Mouse (Mus musculus) lung, embryonic 16.5 days (tissue): ENCODE measurements around the gene E130308A19Rik. TPM values are rescaled to one million over a fixed set of nuclear protein-coding genes. Genes with fewer than 3 reads are reported as not detected.
A peak's percentile ranks its signal among the peaks of the same experiment; 100 is the strongest.

Source experiments
- ATAC-seq: fragments of 200-750 bp; cut with Nextera tagmentation; 2 replicates; pipeline ENCODE4 v1.8.0; 2017; ENCODE audit warnings: low read depth, mild to moderate bottlenecking, moderate library complexity
- H3K27ac ChIP-seq: fragments of 300-500 bp; sonication (generic); 2 replicates; pipeline ENCODE4 v1.5.1; 2014; ENCODE audit warnings: mild to moderate bottlenecking, control low read depth, low read length
- H3K27me3 ChIP-seq: fragments of 300-500 bp; sonication (generic); 2 replicates; pipeline ENCODE4 v1.6.1; 2014; ENCODE audit warnings: low read depth, low read length, mixed read lengths; ENCODE audit not compliant: control insufficient read depth, insufficient read depth
- H3K36me3 ChIP-seq: fragments of 300-500 bp; sonication (generic); 2 replicates; pipeline ENCODE4 v1.6.1; 2014; ENCODE audit warnings: low read length; ENCODE audit not compliant: control insufficient read depth, insufficient read depth
- H3K4me1 ChIP-seq: fragments of 300-500 bp; sonication (generic); replicated peaks from 2 replicates; pipeline ENCODE4 v1.6.1; 2014; ENCODE audit warnings: low read length, mixed read lengths; ENCODE audit not compliant: control insufficient read depth, insufficient read depth
- H3K4me2 ChIP-seq: fragments of 300-500 bp; sonication (generic); 2 replicates; pipeline ENCODE4 v1.6.1; 2014; ENCODE audit warnings: low read depth, low read length, control low read depth
- H3K4me3 ChIP-seq: fragments of 300-500 bp; sonication (generic); 2 replicates; pipeline ENCODE4 v1.5.1; 2014; ENCODE audit warnings: mild to moderate bottlenecking, low read length, control low read depth
- H3K9ac ChIP-seq: fragments of 300-500 bp; sonication (generic); 2 replicates; pipeline ENCODE4 v1.6.1; 2014; ENCODE audit warnings: low read length, control low read depth
- H3K9me3 ChIP-seq: fragments of 300-500 bp; sonication (generic); 2 replicates; pipeline ENCODE4 v1.6.1; 2016; ENCODE audit warnings: low read length; ENCODE audit not compliant: control insufficient read depth
- WGBS: fragments of 180-500 bp; shearing (Covaris S2); extraction: QIAGEN DNeasy Blood & Tissue Kit; methylation state at CpG from one replicate; pipeline ENCODE4 v1.1.7; 2014; 5-methylcytosine and 5-hydroxymethylcytosine counted together
- polyA plus RNA-seq: library from polyadenylated mRNA; unstranded; fragments of >200 nt; fragmentation: Nextera tagmentation; extraction: Ambion mirVana; gene quantifications from 2 replicates; pipeline ENCODE4 v1.2.1, GENCODE M21; 2015

E130308A19Rik gene
- polyA plus RNA-seq, 1 experiment from 2014 or later, result 21.1 TPM

GRCm38 (mm10) chr4:59686716-59687115 is 60.7 kb downstream of the E130308A19Rik start:
- no peak overlapping the region for H3K9ac ChIP-seq
- 78% methylated on average over 4 of the region's 4 CpGs for WGBS
- H3K4me2 ChIP-seq, result no peak overlapping the region
- no peak overlapping the region for H3K4me3 ChIP-seq
- ATAC-seq, result no peak
- H3K9me3 ChIP-seq, result no peaks in the 10 kb centered on the region
- no peaks in the 10 kb centered on the region for H3K36me3 ChIP-seq
- no peaks in the 10 kb centered on the region for H3K27me3 ChIP-seq
- H3K4me1 ChIP-seq, result no peaks in the 10 kb centered on the region
- H3K27ac ChIP-seq, result no peak overlapping the region

GRCm38 (mm10) chr4:59689055-59689454 is 63.0 kb downstream of the E130308A19Rik start:
- H3K27ac ChIP-seq, result no peak overlapping the region
- 75% methylated on average over 4 of the region's 4 CpGs for WGBS
- H3K9me3 ChIP-seq, result no peaks in the 10 kb centered on the region
- no peak for ATAC-seq
- no peak overlapping the region for H3K4me3 ChIP-seq
- no peak overlapping the region for H3K9ac ChIP-seq
- no peak overlapping the region for H3K4me2 ChIP-seq
- no peaks in the 10 kb centered on the region for H3K27me3 ChIP-seq
- H3K36me3 ChIP-seq, result no peaks in the 10 kb centered on the region
- no peaks in the 10 kb centered on the region for H3K4me1 ChIP-seq

- no peaks in the 10 kb centered on the region for H3K4me1 ChIP-seq
- no peaks in the 10 kb centered on the region for H3K9me3 ChIP-seq
- no peak for ATAC-seq
- WGBS, result 82% methylated on average over 4 of the region's 4 CpGs
- H3K27me3 ChIP-seq, result no peaks in the 10 kb centered on the region
- H3K27ac ChIP-seq, result no peak overlapping the region
- H3K4me2 ChIP-seq, result no peak overlapping the region
- H3K9ac ChIP-seq, result no peak overlapping the region
- H3K36me3 ChIP-seq, result no peaks in the 10 kb centered on the region
- no peak overlapping the region for H3K4me3 ChIP-seq
Measured at GRCm38 (mm10) chr4:59690145-59690544, 64.1 kb downstream of the E130308A19Rik start.

- Histone ChIP-seq H3K27me3 (no peaks in the 10 kb centered on the region), H3K9me3 (no peaks in the 10 kb centered on the region), H3K27ac (no peak overlapping the region), H3K9ac (no peak overlapping the region), H3K4me1 (peaks cover 7% of the 10 kb centered on the region; the same call in 1 of the 2 replicates), H3K36me3 (no peaks in the 10 kb centered on the region), H3K4me2 (no peak overlapping the region), H3K4me3 (no peak overlapping the region)
- WGBS, result 71% methylated on average over 3 of the region's 3 CpGs
- no peak for ATAC-seq
Measured at GRCm38 (mm10) chr4:59696846-59697245, 70.8 kb downstream of the E130308A19Rik start.

GRCm38 (mm10) chr4:59697869-59698268 is 71.9 kb downstream of the E130308A19Rik start:
- H3K27ac ChIP-seq, result no peak overlapping the region
- 62% methylated on average over 3 of the region's 3 CpGs for WGBS

GRCm38 (mm10) chr4:59699014-59699792 is 73.2 kb downstream of the E130308A19Rik start:
- Histone ChIP-seq H3K9ac (no peak overlapping the region), H3K4me1 (peaks cover 7% of the 10 kb centered on the region; the same call in 1 of the 2 replicates), H3K4me2 (no peak overlapping the region), H3K36me3 (no peaks in the 10 kb centered on the region), H3K4me3 (no peak overlapping the region), H3K27me3 (no peaks in the 10 kb centered on the region), H3K27ac (no peak overlapping the region), H3K9me3 (no peaks in the 10 kb centered on the region)
- WGBS, result 83% methylated on average over 4 of the region's 4 CpGs
- no peak for ATAC-seq

More at GRCm38 (mm10) chr4:59697869-59698268, 71.9 kb downstream of the E130308A19Rik start:
- H3K9ac ChIP-seq, result no peak overlapping the region
- H3K4me3 ChIP-seq, result no peak overlapping the region
- H3K4me1 ChIP-seq, result peaks cover 7% of the 10 kb centered on the region; the same call in 1 of the 2 replicates
- no peak overlapping the region for H3K4me2 ChIP-seq
- no peaks in the 10 kb centered on the region for H3K27me3 ChIP-seq
- no peak; the same call in 1 of the 2 replicates for ATAC-seq
- H3K9me3 ChIP-seq, result no peaks in the 10 kb centered on the region
- no peaks in the 10 kb centered on the region for H3K36me3 ChIP-seq

GRCm38 (mm10) chr4:59709321-59709720 is 83.3 kb downstream of the E130308A19Rik start:
- no peak overlapping the region for H3K9ac ChIP-seq
- no peaks in the 10 kb centered on the region for H3K36me3 ChIP-seq
- H3K27me3 ChIP-seq, result no peaks in the 10 kb centered on the region
- H3K4me3 ChIP-seq, result no peak overlapping the region
- H3K9me3 ChIP-seq, result no peaks in the 10 kb centered on the region
- no peak overlapping the region for H3K4me2 ChIP-seq
- H3K27ac ChIP-seq, result no peak overlapping the region
- no peak for ATAC-seq
- peaks cover 4% of the 10 kb centered on the region; the same call in 1 of the 2 replicates for H3K4me1 ChIP-seq
- WGBS, result 84% methylated on average over 5 of the region's 5 CpGs

GRCm38 (mm10) chr4:59710736-59711389 is 84.9 kb downstream of the E130308A19Rik start:
- Histone ChIP-seq H3K36me3 (no peaks in the 10 kb centered on the region), H3K9ac (no peak overlapping the region), H3K4me2 (no peak overlapping the region), H3K4me1 (peaks cover 4% of the 10 kb centered on the region; the same call in 1 of the 2 replicates), H3K27me3 (no peaks in the 10 kb centered on the region), H3K9me3 (no peaks in the 10 kb centered on the region), H3K27ac (no peak overlapping the region), H3K4me3 (no peak overlapping the region)
- 42% methylated on average over 8 of the region's 8 CpGs for WGBS
- ATAC-seq, result peak; percentile 26; the same call in 1 of the 2 replicates

GRCm38 (mm10) chr4:59712451-59712850 is 86.4 kb downstream of the E130308A19Rik start:
- H3K4me3 ChIP-seq, result no peak overlapping the region
- no peaks in the 10 kb centered on the region for H3K27me3 ChIP-seq
- H3K9me3 ChIP-seq, result no peaks in the 10 kb centered on the region
- H3K9ac ChIP-seq, result no peak overlapping the region
- no peak for ATAC-seq
- no peaks in the 10 kb centered on the region for H3K36me3 ChIP-seq
- peaks cover 6% of the 10 kb centered on the region; the same call in 1 of the 2 replicates for H3K4me1 ChIP-seq
- H3K4me2 ChIP-seq, result no peak overlapping the region
- 51% methylated on average over 6 of the region's 6 CpGs for WGBS
- no peak overlapping the region for H3K27ac ChIP-seq
